Mouse (Mus musculus) CH12.LX (cell line): ENCODE measurements around the gene Vmn1r212. TPM values are rescaled to one million over a fixed set of nuclear protein-coding genes. Genes with fewer than 3 reads are reported as not detected.
"Not testable (repeated sequence)": the region's sequence is repeated elsewhere in the genome, so short reads cannot be mapped to it uniquely, and the experiment has no call there.

Experiments
- DNase-seq: peaks from one replicate; pipeline ENCODE4 v3.0.0-alpha.2; 2013; ENCODE audit errors: extremely low read depth
- H3K27ac ChIP-seq: 2 replicates; pipeline ENCODE4 v1.5.1; 2012; ENCODE audit warnings: low read depth, mild to moderate bottlenecking, control low read depth, moderate library complexity; ENCODE audit not compliant: insufficient read depth
- H3K27me3 ChIP-seq: replicated peaks from 2 replicates; pipeline ENCODE3; 2012; ENCODE audit warnings: inconsistent platforms
- H3K36me3 ChIP-seq, 2 experiments: replicated peaks in 1 of 2; 2 replicates each; pipeline versions ENCODE3 to v1.6.1; 2012; ENCODE audit warnings: inconsistent platforms in 1 of 2, low read length in 1 of 2, mild to moderate bottlenecking in 1 of 2, mixed read lengths in 1 of 2, moderate library complexity in 1 of 2; ENCODE audit not compliant: control insufficient read depth in 1 of 2, insufficient read depth in 1 of 2
- H3K4me1 ChIP-seq, 2 experiments: 2 replicates each; pipeline ENCODE4 v1.6.1; 2012; ENCODE audit warnings: inconsistent platforms in 1 of 2, moderate library complexity in 1 of 2; ENCODE audit not compliant: insufficient read depth in 2 of 2, control insufficient read depth in 1 of 2
- H3K4me2 ChIP-seq: 2 replicates; pipeline ENCODE4 v1.6.1; 2012; ENCODE audit warnings: low read depth, mild to moderate bottlenecking, control low read depth; ENCODE audit not compliant: poor library complexity, insufficient read depth, severe bottlenecking
- H3K4me3 ChIP-seq, 3 experiments: fragments of 150-350 bp in 1 of 3; sonication (generic) in 1 of 3; replicated peaks in 1 of 3; 2 replicates each; pipeline versions ENCODE3 to v1.5.1; 2011 to 2012; ENCODE audit warnings: low read depth in 2 of 3, low read length in 2 of 3, mild to moderate bottlenecking in 2 of 3, moderate library complexity in 2 of 3, control low read depth in 1 of 3, improper control_type of control experiment in 1 of 3, inconsistent platforms in 1 of 3, mixed read lengths in 1 of 3; ENCODE audit not compliant: poor library complexity in 1 of 3
- H3K79me2 ChIP-seq: replicated peaks from 2 replicates; pipeline ENCODE4 v1.6.1; 2012; ENCODE audit warnings: mild to moderate bottlenecking, moderate library complexity; ENCODE audit not compliant: control insufficient read depth, poor library complexity, insufficient read depth, severe bottlenecking; ENCODE audit errors: extremely low read depth
- H3K9ac ChIP-seq: 2 replicates; pipeline ENCODE4 v1.6.1; 2012; ENCODE audit warnings: low read depth, mild to moderate bottlenecking, control low read depth, moderate library complexity; ENCODE audit not compliant: insufficient read depth
- H3K9me3 ChIP-seq: replicated peaks from 2 replicates; pipeline ENCODE3; 2012; ENCODE audit warnings: low read length, inconsistent platforms, mixed read lengths
- dilution Hi-C: fragments of 300-500 bp; cut with MboI; formaldehyde crosslinking; loops from 2 replicates; pipeline ENCODE4 v1.14.3; 2020; ENCODE audit warnings: low sequenced_read_pairs; ENCODE audit not compliant: extremely low pct_unique_long_range_greater_than_20kb, extremely low pct_ligation_motif_present
- in situ Hi-C: fragments of 300-500 bp; cut with MboI; formaldehyde crosslinking; loops from 3 replicates; pipeline ENCODE4 v1.14.3; 2019; ENCODE audit warnings: low sequenced_read_pairs, low pct_ligation_motif_present, low pct_unique_long_range_greater_than_20kb, mixed read lengths
- polyA plus RNA-seq: library from polyadenylated mRNA; unstranded; fragments of >175 nt; gene quantifications from 2 replicates; pipeline ENCODE4 v1.2.1, GENCODE M21; 2012; ENCODE audit warnings: low read depth; ENCODE audit not compliant: insufficient read length
- total RNA-seq, 2 experiments: library from RNA; depleted of rRNA; stranded (reverse); fragments of 300-350 nt in 1 of 2; fragments of >200 nt in 1 of 2; gene quantifications; 2 replicates each; pipeline ENCODE4 v1.2.3; 2012 to 2014

Vmn1r212 gene
- total and polyA plus RNA-seq, 3 experiments: not detected

DNA sequence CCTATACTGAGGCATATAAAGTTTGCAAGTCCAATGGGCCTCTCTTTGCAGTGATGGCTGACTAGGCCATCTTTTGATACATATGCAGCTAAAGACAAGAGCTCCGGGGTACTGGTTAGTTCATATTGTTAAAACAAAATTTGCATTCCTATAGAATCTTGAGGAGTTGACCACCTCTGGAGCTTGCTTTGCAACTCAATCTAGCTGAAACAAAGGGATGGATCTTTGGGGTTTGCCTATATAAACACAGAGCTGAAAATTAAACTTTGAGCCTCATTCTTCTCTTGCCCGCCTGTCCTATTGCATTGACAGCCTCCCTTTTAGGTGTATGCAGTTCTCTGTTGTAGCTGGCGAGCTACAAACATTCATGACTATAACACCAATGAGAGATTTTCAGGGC is 39.7 kb downstream of the Vmn1r212 start:
- H3K27ac ChIP-seq, dilution Hi-C loops, H3K4me2 ChIP-seq, H3K27me3 ChIP-seq, DNase-seq, H3K9ac ChIP-seq, H3K9me3 ChIP-seq, H3K4me1 ChIP-seq, H3K4me3 ChIP-seq, in situ Hi-C loops, H3K79me2 ChIP-seq, H3K36me3 ChIP-seq: not testable (repeated sequence)

Other genes starting within 250 kb of the Vmn1r212 start
- not detected in 2 replicates for gene Vmn1r207-ps, start 154.6 kb downstream of the Vmn1r212 start, total RNA-seq (2012; rRNA removed)
- not detected in 2 replicates for gene Vmn1r207-ps, start 154.6 kb downstream of the Vmn1r212 start, total RNA-seq (2014; rRNA removed)
- not detected in 2 replicates for gene Vmn1r207-ps, start 154.6 kb downstream of the Vmn1r212 start, polyA plus RNA-seq
- not detected in 2 replicates for gene Vmn1r208, start 106.8 kb downstream of the Vmn1r212 start, total RNA-seq (2012; rRNA removed)
- not detected in 2 replicates for gene Vmn1r208, start 106.8 kb downstream of the Vmn1r212 start, total RNA-seq (2014; rRNA removed)
- 0.07 TPM in 1 of 2 replicates, not detected in the other for gene Vmn1r208, start 106.8 kb downstream of the Vmn1r212 start, polyA plus RNA-seq
- gene Vmn1r209, start 74.5 kb downstream of the Vmn1r212 start, total RNA-seq (2012; rRNA removed): not detected in 2 replicates
- gene Vmn1r209, start 74.5 kb downstream of the Vmn1r212 start, total RNA-seq (2014; rRNA removed): not detected in 2 replicates
- gene Vmn1r209, start 74.5 kb downstream of the Vmn1r212 start, polyA plus RNA-seq: not detected in 2 replicates
- not detected in 2 replicates for gene Vmn1r210, start 52.9 kb downstream of the Vmn1r212 start, total RNA-seq (2012; rRNA removed)
- not detected in 2 replicates for gene Vmn1r210, start 52.9 kb downstream of the Vmn1r212 start, total RNA-seq (2014; rRNA removed)
- gene Vmn1r210, start 52.9 kb downstream of the Vmn1r212 start, polyA plus RNA-seq: not detected in 2 replicates
- not detected in 2 replicates for gene Vmn1r211, start 26.6 kb downstream of the Vmn1r212 start, total RNA-seq (2012; rRNA removed)
- not detected in 2 replicates for gene Vmn1r211, start 26.6 kb downstream of the Vmn1r212 start, total RNA-seq (2014; rRNA removed)
- gene Vmn1r211, start 26.6 kb downstream of the Vmn1r212 start, polyA plus RNA-seq: not detected in 2 replicates
- not detected in 2 replicates for gene Vmn1r213, start 123.5 kb upstream of the Vmn1r212 start, total RNA-seq (2012; rRNA removed)
- gene Vmn1r213, start 123.5 kb upstream of the Vmn1r212 start, total RNA-seq (2014; rRNA removed): not detected in 2 replicates
- not detected in 2 replicates for gene Vmn1r213, start 123.5 kb upstream of the Vmn1r212 start, polyA plus RNA-seq
- gene Vmn1r214, start 146.2 kb upstream of the Vmn1r212 start, total RNA-seq (2012; rRNA removed): not detected in 2 replicates
- not detected in 2 replicates for gene Vmn1r214, start 146.2 kb upstream of the Vmn1r212 start, total RNA-seq (2014; rRNA removed)
- not detected in 2 replicates for gene Vmn1r214, start 146.2 kb upstream of the Vmn1r212 start, polyA plus RNA-seq
- not detected in 2 replicates for gene Vmn1r215, start 183.8 kb upstream of the Vmn1r212 start, total RNA-seq (2012; rRNA removed)
- not detected in 2 replicates for gene Vmn1r215, start 183.8 kb upstream of the Vmn1r212 start, total RNA-seq (2014; rRNA removed)
- not detected in 2 replicates for gene Vmn1r215, start 183.8 kb upstream of the Vmn1r212 start, polyA plus RNA-seq
- gene Vmn1r217, start 234.0 kb upstream of the Vmn1r212 start, total RNA-seq (2012; rRNA removed): not detected in 2 replicates
- gene Vmn1r217, start 234.0 kb upstream of the Vmn1r212 start, total RNA-seq (2014; rRNA removed): not detected in 2 replicates
- not detected in 2 replicates for gene Vmn1r217, start 234.0 kb upstream of the Vmn1r212 start, polyA plus RNA-seq
- not detected in 2 replicates for gene Vmn1r218, start 248.9 kb upstream of the Vmn1r212 start, total RNA-seq (2012; rRNA removed)
- gene Vmn1r218, start 248.9 kb upstream of the Vmn1r212 start, total RNA-seq (2014; rRNA removed): not detected in 2 replicates
- not detected in 2 replicates for gene Vmn1r218, start 248.9 kb upstream of the Vmn1r212 start, polyA plus RNA-seq